Mouse (Mus musculus) thymus, adult 2 months (tissue): Measurements from ENCODE around the gene Arhgap19.

Experiments
- CTCF ChIP-seq: fragments of 200-500 bp; IDR thresholded peaks from 2 replicates; pipeline ENCODE4 v1.5.1; 2012; ENCODE audit warnings: mild to moderate bottlenecking, control low read depth, low read length, moderate library complexity, borderline replicate concordance; ENCODE audit not compliant: control insufficient read depth, poor library complexity, insufficient read depth; ENCODE audit errors: extremely low read depth
- POLR2A ChIP-seq: fragments of 200-500 bp; IDR thresholded peaks from 2 replicates; pipeline ENCODE4 v1.6.1; 2012; ENCODE audit warnings: mild to moderate bottlenecking, low read length, control low read depth, moderate library complexity; ENCODE audit not compliant: control insufficient read depth, poor library complexity, insufficient read depth; ENCODE audit errors: extremely low read depth

DNA sequence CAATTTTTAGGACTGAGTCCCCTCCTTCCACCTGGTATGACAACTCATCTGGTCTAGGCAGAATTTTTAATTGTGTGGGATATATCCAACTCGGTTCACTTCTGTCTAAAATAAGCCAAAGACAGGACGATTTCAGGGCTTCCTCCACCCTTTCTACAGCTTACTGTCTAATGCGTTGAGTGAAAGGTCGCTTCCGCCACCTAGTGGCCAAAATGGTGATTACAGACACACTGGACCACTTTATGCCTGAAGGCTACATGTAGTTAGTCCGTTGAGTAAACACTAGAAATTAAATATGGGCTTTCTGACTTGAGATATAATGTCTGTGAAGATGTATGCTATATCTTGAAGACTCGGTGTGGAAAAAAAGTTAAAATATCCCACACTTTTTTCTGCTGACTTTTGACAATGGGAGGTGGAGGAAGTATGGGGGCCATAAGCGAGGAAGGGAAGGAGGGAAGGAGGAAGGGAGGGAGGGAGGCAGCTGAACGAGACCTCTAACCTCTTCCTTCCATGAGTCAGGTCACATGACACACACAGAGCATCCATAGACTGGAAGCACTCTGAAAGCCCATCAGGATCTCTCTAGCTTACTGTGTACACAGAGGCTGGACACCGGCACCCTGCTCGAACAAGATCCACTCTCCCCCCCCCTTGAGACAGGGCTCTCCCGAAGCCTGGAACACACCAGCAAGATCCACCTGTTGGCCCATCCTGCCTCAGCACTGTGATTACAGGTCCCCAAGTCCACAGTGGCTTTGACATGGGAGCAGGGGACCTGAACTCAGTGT, 37.8 kb downstream of the Arhgap19 start:
- TF ChIP-seq POLR2A = no peak
- no peak for TF ChIP-seq CTCF
